Mouse (Mus musculus): ENCODE measurements around the gene Rhox10. TPM values are rescaled to one million over a fixed set of nuclear protein-coding genes. Genes with fewer than 3 reads are reported as not detected.
"Not testable (repeated sequence)": the region's sequence is repeated elsewhere in the genome, so short reads cannot be mapped to it uniquely, and the experiment has no call there.

Rhox10 gene
- not detected in 2 replicates for polyA plus RNA-seq (2015; fragmentation: Nextera tagmentation; extraction: Ambion mirVana)

- ATAC-seq, result no peak
- 87% methylated on average over 11 of the region's 11 CpGs for WGBS
- Histone ChIP-seq H3K9me3 (ENCODE audit: control insufficient read depth) (no peaks in the 10 kb centered on the region), H3K4me2 (replicated peaks; ENCODE audit: low read depth) (no peak within 1 kb of the TSS), H3K27ac (ENCODE audit: low read depth, low read length) (no peak within 1 kb of the TSS), H3K4me1 (replicated peaks; ENCODE audit: control insufficient read depth, insufficient read depth, low read length) (no peaks in the 10 kb centered on the region), H3K4me3 (ENCODE audit: low read depth, low read length) (no peak within 1 kb of the TSS), H3K27me3 (replicated peaks; ENCODE audit: control insufficient read depth, insufficient read depth, low read length) (no peaks in the 10 kb centered on the region), H3K9ac (ENCODE audit: low read depth, low read length) (no peak within 1 kb of the TSS), H3K36me3 (ENCODE audit: control insufficient read depth, insufficient read depth) (no peaks in the 10 kb centered on the region)
- no peak for TF ChIP-seq CTCF (IDR thresholded peaks at IDR 0.05; ENCODE audit: low read depth)
Observed at GRCm38 (mm10) chrX:38066175-38066574, at the start of gene Rhox10. Gene Rhox10, plus strand, starts transcription at chrX:38066475.

GRCm38 (mm10) chrX:38018597-38018996 is 47.7 kb upstream of the Rhox10 start, which contains the start of gene Btg1-ps1:
Gene Btg1-ps1, minus strand, starts transcription at chrX:38018815.
- not testable (repeated sequence) for H3K36me3 ChIP-seq (ENCODE audit: control insufficient read depth, insufficient read depth); H3K4me1 ChIP-seq (replicated peaks; ENCODE audit: control insufficient read depth, insufficient read depth, low read length); H3K9me3 ChIP-seq (ENCODE audit: control insufficient read depth); H3K4me2 ChIP-seq (replicated peaks; ENCODE audit: low read depth); H3K27me3 ChIP-seq (replicated peaks; ENCODE audit: control insufficient read depth, insufficient read depth, low read length); H3K27ac ChIP-seq (ENCODE audit: low read depth, low read length); ATAC-seq; H3K9ac ChIP-seq (ENCODE audit: low read depth, low read length); H3K4me3 ChIP-seq (ENCODE audit: low read depth, low read length)

GRCm38 (mm10) chrX:38033841-38034240 is 32.4 kb upstream of the Rhox10 start:
- ATAC-seq, result no peak
- no peak overlapping the region for H3K9ac ChIP-seq (ENCODE audit: low read depth, low read length)
- no peak overlapping the region for H3K4me3 ChIP-seq (ENCODE audit: low read depth, low read length)
- no peaks in the 10 kb centered on the region for H3K9me3 ChIP-seq (ENCODE audit: control insufficient read depth)
- no peak for TF ChIP-seq CTCF (IDR thresholded peaks at IDR 0.05; ENCODE audit: low read depth)
- WGBS, result 59% methylated on average over 2 of the region's 2 CpGs
- no peak overlapping the region for H3K27ac ChIP-seq (ENCODE audit: low read depth, low read length)
- no peaks in the 10 kb centered on the region for H3K27me3 ChIP-seq (replicated peaks; ENCODE audit: control insufficient read depth, insufficient read depth, low read length)
- H3K4me1 ChIP-seq (replicated peaks; ENCODE audit: control insufficient read depth, insufficient read depth, low read length), result no peaks in the 10 kb centered on the region
- no peaks in the 10 kb centered on the region for H3K36me3 ChIP-seq (ENCODE audit: control insufficient read depth, insufficient read depth)
- H3K4me2 ChIP-seq (replicated peaks; ENCODE audit: low read depth), result no peak overlapping the region

- Histone ChIP-seq H3K4me2 (replicated peaks; ENCODE audit: low read depth) (no peak overlapping the region), H3K4me1 (replicated peaks; ENCODE audit: control insufficient read depth, insufficient read depth, low read length) (no peaks in the 10 kb centered on the region), H3K27me3 (replicated peaks; ENCODE audit: control insufficient read depth, insufficient read depth, low read length) (no peaks in the 10 kb centered on the region), H3K27ac (ENCODE audit: low read depth, low read length) (no peak overlapping the region), H3K36me3 (ENCODE audit: control insufficient read depth, insufficient read depth) (no peaks in the 10 kb centered on the region), H3K9ac (ENCODE audit: low read depth, low read length) (no peak overlapping the region), H3K4me3 (ENCODE audit: low read depth, low read length) (no peak overlapping the region), H3K9me3 (ENCODE audit: control insufficient read depth) (no peaks in the 10 kb centered on the region)
- no peak for ATAC-seq
- TF ChIP-seq CTCF (IDR thresholded peaks at IDR 0.05; ENCODE audit: low read depth), result no peak
- WGBS, result 93% methylated on average over 5 of the region's 5 CpGs
Observed at GRCm38 (mm10) chrX:38039666-38040065, 26.6 kb upstream of the Rhox10 start.

GRCm38 (mm10) chrX:38043014-38043413 is 23.3 kb upstream of the Rhox10 start, which contains the start of gene Btg1-ps2:
Gene Btg1-ps2, minus strand, starts transcription at chrX:38043114.
- H3K9ac ChIP-seq (ENCODE audit: low read depth, low read length); H3K36me3 ChIP-seq (ENCODE audit: control insufficient read depth, insufficient read depth); ATAC-seq; H3K4me2 ChIP-seq (replicated peaks; ENCODE audit: low read depth); H3K4me1 ChIP-seq (replicated peaks; ENCODE audit: control insufficient read depth, insufficient read depth, low read length); H3K27me3 ChIP-seq (replicated peaks; ENCODE audit: control insufficient read depth, insufficient read depth, low read length); H3K9me3 ChIP-seq (ENCODE audit: control insufficient read depth); H3K27ac ChIP-seq (ENCODE audit: low read depth, low read length); H3K4me3 ChIP-seq (ENCODE audit: low read depth, low read length): not testable (repeated sequence)

GRCm38 (mm10) chrX:38061544-38061943 is 4.7 kb upstream of the Rhox10 start:
- Histone ChIP-seq H3K36me3 (ENCODE audit: control insufficient read depth, insufficient read depth) (no peaks in the 10 kb centered on the region), H3K4me3 (ENCODE audit: low read depth, low read length) (no peak overlapping the region), H3K27me3 (replicated peaks; ENCODE audit: control insufficient read depth, insufficient read depth, low read length) (no peaks in the 10 kb centered on the region), H3K27ac (ENCODE audit: low read depth, low read length) (no peak overlapping the region), H3K4me1 (replicated peaks; ENCODE audit: control insufficient read depth, insufficient read depth, low read length) (no peaks in the 10 kb centered on the region), H3K4me2 (replicated peaks; ENCODE audit: low read depth) (no peak overlapping the region), H3K9ac (ENCODE audit: low read depth, low read length) (no peak overlapping the region), H3K9me3 (ENCODE audit: control insufficient read depth) (no peaks in the 10 kb centered on the region)
- 0% methylated on average over 1 of the region's 1 CpGs for WGBS
- ATAC-seq, result no peak
- TF ChIP-seq CTCF (IDR thresholded peaks at IDR 0.05; ENCODE audit: low read depth), result peak; percentile 62

GRCm38 (mm10) chrX:38084226-38084625 is 18.0 kb downstream of the Rhox10 start:
- Histone ChIP-seq H3K4me1 (replicated peaks; ENCODE audit: control insufficient read depth, insufficient read depth, low read length) (no peaks in the 10 kb centered on the region), H3K27me3 (replicated peaks; ENCODE audit: control insufficient read depth, insufficient read depth, low read length) (no peaks in the 10 kb centered on the region), H3K9ac (ENCODE audit: low read depth, low read length) (no peak overlapping the region), H3K27ac (ENCODE audit: low read depth, low read length) (no peak overlapping the region), H3K4me3 (ENCODE audit: low read depth, low read length) (no peak overlapping the region), H3K4me2 (replicated peaks; ENCODE audit: low read depth) (no peak overlapping the region), H3K9me3 (ENCODE audit: control insufficient read depth) (no peaks in the 10 kb centered on the region), H3K36me3 (ENCODE audit: control insufficient read depth, insufficient read depth) (no peaks in the 10 kb centered on the region)
- 21% methylated on average over 12 of the region's 12 CpGs for WGBS
- no peak for ATAC-seq
- TF ChIP-seq CTCF (IDR thresholded peaks at IDR 0.05; ENCODE audit: low read depth), result peak; percentile 77

All from intestine, postnatal 0 days (tissue).